Mouse (Mus musculus) cerebellum, postnatal 4 days (tissue): Measurements from ENCODE around the gene Rab5if.

Experiments
- DNase-seq, 2 experiments: peaks; one replicate each; pipeline ENCODE4 v3.0.0; 2022; ENCODE audit warnings: low spot score in 2 of 2, mixed read lengths in 1 of 2

Gene Rab5if

DNA sequence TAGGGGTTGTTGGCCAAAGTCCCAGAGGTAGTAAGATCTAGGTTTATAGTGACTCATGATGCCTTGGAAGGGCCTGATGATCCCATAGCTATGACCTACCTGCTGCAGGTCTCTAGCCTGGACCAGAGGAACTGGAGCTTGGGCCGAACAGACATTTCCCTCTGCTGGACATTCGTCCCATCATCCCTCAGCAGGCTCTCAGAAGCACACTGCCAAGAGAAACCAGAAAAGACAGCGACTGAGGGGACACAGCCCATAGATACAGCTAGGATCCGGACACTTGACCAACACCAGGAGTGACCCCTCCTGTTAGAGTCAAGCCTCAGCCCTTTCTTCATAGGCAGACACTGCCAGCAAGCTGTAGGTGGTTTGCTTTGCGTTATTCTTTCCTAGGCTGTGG lies 60.1 kb downstream of the Rab5if start:
- no peak for DNase-seq
